Mouse (Mus musculus): ENCODE results near the gene Gm28635. TPM values are rescaled to one million over a fixed set of nuclear protein-coding genes. Genes with fewer than 3 reads are reported as not detected.
"Not testable (repeated sequence)": the region's sequence is repeated elsewhere in the genome, so short reads cannot be mapped to it uniquely, and the experiment has no call there.

Gm28635 gene
- polyA plus RNA-seq, 1 experiment from 2014 or later: not detected

GRCm38 (mm10) chr2:84688080-84688844 is 10.4 kb upstream of the Gm28635 start:
- WGBS (ENCODE audit: insufficient replicate concordance): 57% methylated on average over 2 of the region's 2 CpGs
- Histone ChIP-seq H3K27ac (0 out of 2 replicates have a peak overlapping the region, but pooled peaks have one; percentile 30), H3K4me1 (replicated peaks) (peaks cover 25% of the 10 kb centered on the region), H3K9ac (no peak overlapping the region), H3K36me3 (peaks cover 93% of the 10 kb centered on the region), H3K9me3 (replicated peaks) (no peaks in the 10 kb centered on the region), H3K27me3 (no peaks in the 10 kb centered on the region), H3K4me2 (no peak overlapping the region), H3K4me3 (replicated peaks) (no peak overlapping the region)
- DNase-seq (no peak), ATAC-seq (ENCODE audit: low read depth) (peak; percentile 44)

GRCm38 (mm10) chr2:84682605-84683183 is 4.9 kb upstream of the Gm28635 start:
- Histone ChIP-seq H3K9ac (peak overlapping the region; percentile 73), H3K4me3 (replicated peaks) (peak overlapping the region; percentile 45), H3K27me3 (no peaks in the 10 kb centered on the region), H3K4me2 (peak overlapping the region; percentile 69), H3K27ac (peak overlapping the region; percentile 99), H3K9me3 (replicated peaks) (no peaks in the 10 kb centered on the region), H3K4me1 (replicated peaks) (peaks cover 41% of the 10 kb centered on the region), H3K36me3 (peaks cover 50% of the 10 kb centered on the region)
- WGBS (ENCODE audit: insufficient replicate concordance): 19% methylated on average over 6 of the region's 6 CpGs
- DNase-seq (peak; percentile 68), ATAC-seq (ENCODE audit: low read depth) (peak; percentile 62)

DNA sequence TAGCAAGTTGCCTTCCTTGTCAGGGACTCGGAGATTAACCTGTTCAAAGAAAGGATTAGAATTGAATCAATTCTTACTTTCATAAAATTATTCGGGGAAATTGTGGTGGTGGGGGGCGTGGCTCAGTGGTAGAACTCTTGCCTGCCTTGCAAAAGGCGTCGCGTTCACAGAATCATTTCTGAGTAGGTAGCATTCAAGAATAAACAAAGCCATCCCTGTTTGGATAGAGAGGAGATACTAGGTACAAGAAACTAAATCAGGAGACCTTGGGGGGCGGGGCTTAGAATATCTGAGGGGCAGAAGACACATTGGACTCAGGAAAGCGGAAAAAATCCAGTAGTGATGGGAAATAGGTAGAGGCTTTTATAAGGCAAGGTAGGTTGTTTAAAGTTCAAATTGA is 1.2 kb upstream of the Gm28635 start, which contains the start of gene Tmx2:
Gene Tmx2 (minus strand): TSS at position 125 of the 400 bp plus-strand sequence.
- peak within 1 kb of the TSS; percentile 87 for H3K9ac ChIP-seq
- no peaks in the 10 kb centered on the region for H3K9me3 ChIP-seq (replicated peaks)
- H3K4me1 ChIP-seq (replicated peaks): peaks cover 52% of the 10 kb centered on the region
- peaks cover 33% of the 10 kb centered on the region for H3K36me3 ChIP-seq
- H3K27ac ChIP-seq: peak within 1 kb of the TSS; percentile 84
- ATAC-seq (ENCODE audit: low read depth) (no peak), DNase-seq (no peak)
- WGBS (ENCODE audit: insufficient replicate concordance): 9% methylated on average over 8 of the region's 8 CpGs
- H3K4me2 ChIP-seq: peak within 1 kb of the TSS; percentile 73
- peak within 1 kb of the TSS; percentile 83 for H3K4me3 ChIP-seq (replicated peaks)
- H3K27me3 ChIP-seq: no peaks in the 10 kb centered on the region

GRCm38 (mm10) chr2:84677270-84677967 is 422 bp downstream of the Gm28635 start:
- H3K4me2 ChIP-seq: peak overlapping the region; percentile 76
- DNase-seq: no peak
- peak overlapping the region; percentile 77 for H3K9ac ChIP-seq
- peak; percentile 43 for ATAC-seq (ENCODE audit: low read depth)
- no peaks in the 10 kb centered on the region for H3K9me3 ChIP-seq (replicated peaks)
- H3K36me3 ChIP-seq: peaks cover 45% of the 10 kb centered on the region
- H3K4me1 ChIP-seq (replicated peaks): peaks cover 42% of the 10 kb centered on the region
- peak overlapping the region; percentile 71 for H3K4me3 ChIP-seq (replicated peaks)
- H3K27ac ChIP-seq: peak overlapping the region; percentile 71
- H3K27me3 ChIP-seq: no peaks in the 10 kb centered on the region
- WGBS (ENCODE audit: insufficient replicate concordance): 8% methylated on average over 22 of the region's 22 CpGs

- not testable (repeated sequence) for DNase-seq; H3K9ac ChIP-seq; H3K4me3 ChIP-seq (replicated peaks); ATAC-seq (ENCODE audit: low read depth); H3K9me3 ChIP-seq (replicated peaks); H3K27me3 ChIP-seq
- Histone ChIP-seq H3K27ac (peak overlapping the region; percentile 88; the same call in 1 of the 2 replicates), H3K4me2 (peak overlapping the region; percentile 95), H3K4me1 (replicated peaks) (peaks cover 30% of the 10 kb centered on the region), H3K36me3 (peaks cover 46% of the 10 kb centered on the region)
- WGBS (ENCODE audit: insufficient replicate concordance): 73% methylated on average over 4 of the region's 5 CpGs
These were observed 6.3 kb downstream of the Gm28635 start for GRCm38 (mm10) chr2:84671535-84671934.

GRCm38 (mm10) chr2:84670569-84670933 is 7.3 kb downstream of the Gm28635 start, which contains the start of gene Selenoh:
Gene Selenoh, minus strand, starts transcription at chr2:84670770.
- Histone ChIP-seq H3K27ac (peak within 1 kb of the TSS; percentile 88), H3K36me3 (peaks cover 41% of the 10 kb centered on the region), H3K27me3 (no peaks in the 10 kb centered on the region), H3K4me1 (replicated peaks) (peaks cover 22% of the 10 kb centered on the region), H3K9me3 (replicated peaks) (no peaks in the 10 kb centered on the region), H3K4me2 (peak within 1 kb of the TSS; percentile 95), H3K9ac (peak within 1 kb of the TSS; percentile 92), H3K4me3 (replicated peaks) (peak within 1 kb of the TSS; percentile 92)
- under 1% methylated on average over 20 of the region's 20 CpGs for WGBS (ENCODE audit: insufficient replicate concordance)
- DNase-seq (peak; percentile 80), ATAC-seq (ENCODE audit: low read depth) (peak; percentile 89)

GRCm38 (mm10) chr2:84669828-84670568 is 7.8 kb downstream of the Gm28635 start:
- ATAC-seq (ENCODE audit: low read depth) (peak; percentile 65), DNase-seq (no peak)
- H3K27me3 ChIP-seq: no peaks in the 10 kb centered on the region
- H3K4me2 ChIP-seq: peak overlapping the region; percentile 95
- 3% methylated on average over 39 of the region's 39 CpGs for WGBS (ENCODE audit: insufficient replicate concordance)
- H3K36me3 ChIP-seq: peaks cover 35% of the 10 kb centered on the region
- peak overlapping the region; percentile 92 for H3K4me3 ChIP-seq (replicated peaks)
- H3K9ac ChIP-seq: peak overlapping the region; percentile 92
- no peaks in the 10 kb centered on the region for H3K9me3 ChIP-seq (replicated peaks)
- H3K4me1 ChIP-seq (replicated peaks): peaks cover 22% of the 10 kb centered on the region
- peak overlapping the region; percentile 88 for H3K27ac ChIP-seq

DNA sequence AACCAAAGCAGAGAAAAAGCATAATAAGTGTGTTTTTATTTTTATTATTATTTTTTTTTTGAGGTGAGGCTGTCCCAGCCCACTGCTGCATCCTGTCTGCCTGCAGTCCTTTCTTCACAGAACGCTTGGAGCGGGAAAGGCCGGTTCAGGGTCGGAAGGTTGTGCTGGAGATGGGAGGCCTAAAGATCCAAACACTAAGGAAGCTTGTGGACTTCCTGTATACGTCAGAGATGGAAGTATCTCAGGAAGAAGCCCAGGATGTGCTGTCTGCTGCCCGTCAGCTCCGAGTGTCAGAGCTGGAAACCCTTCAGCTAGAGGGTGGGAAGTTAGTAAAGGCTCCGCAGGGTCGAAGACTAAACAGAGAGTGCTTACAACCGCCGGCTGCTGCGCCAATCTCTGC is 11.8 kb downstream of the Gm28635 start:
- Histone ChIP-seq H3K36me3 (peaks cover 10% of the 10 kb centered on the region; the same call in 1 of the 2 replicates), H3K9me3 (replicated peaks) (no peaks in the 10 kb centered on the region), H3K9ac (no peak overlapping the region), H3K27me3 (no peaks in the 10 kb centered on the region), H3K27ac (peak overlapping the region; percentile 45; the same call in 1 of the 2 replicates), H3K4me1 (replicated peaks) (peaks cover 20% of the 10 kb centered on the region), H3K4me3 (replicated peaks) (no peak overlapping the region), H3K4me2 (no peak overlapping the region)
- WGBS (ENCODE audit: insufficient replicate concordance): 39% methylated on average over 12 of the region's 12 CpGs
- no peak for DNase-seq
- ATAC-seq (ENCODE audit: low read depth): no peak

DNA sequence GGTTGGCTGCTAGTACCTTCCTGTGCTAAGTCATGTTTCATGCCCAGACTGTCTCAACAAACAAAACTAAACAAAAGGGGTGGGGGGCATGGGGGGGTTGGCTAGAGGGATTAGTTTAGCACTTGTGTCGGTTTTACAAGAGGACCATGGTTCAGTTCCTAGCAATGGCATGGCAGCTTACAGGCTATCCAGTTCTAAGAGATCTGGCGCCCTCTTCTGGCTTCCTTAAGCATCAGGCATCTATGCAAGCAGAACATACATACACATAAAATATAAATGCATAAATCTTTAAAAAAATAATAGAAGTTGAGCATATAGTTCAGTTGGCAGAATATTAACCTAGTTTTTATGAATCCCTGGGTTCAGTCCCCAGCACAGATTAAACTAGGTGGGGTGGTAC is 15.0 kb downstream of the Gm28635 start:
- Histone ChIP-seq H3K27me3 (no peaks in the 10 kb centered on the region), H3K9me3 (replicated peaks) (no peaks in the 10 kb centered on the region), H3K4me2 (no peak overlapping the region), H3K27ac (no peak overlapping the region), H3K4me3 (replicated peaks) (no peak overlapping the region), H3K36me3 (no peaks in the 10 kb centered on the region), H3K4me1 (replicated peaks) (no peaks in the 10 kb centered on the region; the same call in 1 of the 2 replicates), H3K9ac (no peak overlapping the region)
- ATAC-seq (ENCODE audit: low read depth): no peak; the same call in 1 of the 2 replicates
- DNase-seq: peak; percentile 47
- 23% methylated on average over 2 of the region's 2 CpGs for WGBS (ENCODE audit: insufficient replicate concordance)

DNA sequence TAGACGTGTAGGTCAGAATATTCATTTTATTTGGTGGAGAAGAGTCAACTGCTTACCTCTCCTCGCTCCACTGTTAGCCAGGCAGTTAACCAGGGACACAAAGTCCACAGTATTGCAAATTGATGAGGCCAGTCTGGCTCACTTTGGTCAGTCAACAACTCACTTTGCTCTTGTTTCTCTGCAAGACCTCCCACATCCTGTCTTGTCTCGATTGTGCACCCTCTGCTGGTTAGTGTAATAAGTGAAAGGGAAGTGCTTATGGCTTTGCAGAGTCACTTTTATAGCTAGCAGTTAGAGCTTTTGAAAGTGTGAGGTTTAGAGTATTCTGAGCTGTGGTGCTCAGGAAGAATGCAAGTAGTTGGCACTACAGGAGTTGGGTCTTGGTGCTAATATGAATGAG is 17.6 kb downstream of the Gm28635 start:
- DNase-seq (no peak), ATAC-seq (ENCODE audit: low read depth) (peak; percentile 55)
- WGBS (ENCODE audit: insufficient replicate concordance): 51% methylated on average over 3 of the region's 3 CpGs
- Histone ChIP-seq H3K4me2 (no peak overlapping the region), H3K4me1 (replicated peaks) (no peaks in the 10 kb centered on the region; the same call in 1 of the 2 replicates), H3K9me3 (replicated peaks) (no peaks in the 10 kb centered on the region), H3K27me3 (no peaks in the 10 kb centered on the region), H3K9ac (no peak overlapping the region), H3K27ac (no peak overlapping the region), H3K4me3 (replicated peaks) (no peak overlapping the region), H3K36me3 (no peaks in the 10 kb centered on the region)
